Mouse (Mus musculus) neural tube, embryonic 15.5 days (tissue): ENCODE data around the gene Cmtr1. TPM values are rescaled to one million over a fixed set of nuclear protein-coding genes. Genes with fewer than 3 reads are reported as not detected.
"Not testable (repeated sequence)": the region's sequence is repeated elsewhere in the genome, so short reads cannot be mapped to it uniquely, and the experiment has no call there.

Experiments
- ATAC-seq: fragments of 200-750 bp; cut with Nextera tagmentation; 2 replicates; pipeline ENCODE4 v1.8.0; 2017; ENCODE audit warnings: mild to moderate bottlenecking, moderate TSS enrichment, moderate library complexity; ENCODE audit not compliant: low FRiP score
- H3K27ac ChIP-seq: fragments of 300-500 bp; sonication (generic); replicated peaks from 2 replicates; pipeline ENCODE4 v1.5.1; 2015; ENCODE audit warnings: mild to moderate bottlenecking, inconsistent platforms
- H3K27me3 ChIP-seq: fragments of 300-500 bp; sonication (generic); replicated peaks from 2 replicates; pipeline ENCODE4 v1.6.1; 2015; ENCODE audit warnings: inconsistent platforms
- H3K36me3 ChIP-seq: fragments of 300-500 bp; sonication (generic); 2 replicates; pipeline ENCODE4 v1.6.1; 2015; ENCODE audit warnings: inconsistent platforms
- H3K4me1 ChIP-seq: fragments of 300-500 bp; sonication (generic); 2 replicates; pipeline ENCODE4 v1.6.1; 2015; ENCODE audit warnings: inconsistent platforms
- H3K4me2 ChIP-seq: fragments of 300-500 bp; sonication (generic); 2 replicates; pipeline ENCODE4 v1.6.1; 2015; ENCODE audit warnings: inconsistent platforms, mild to moderate bottlenecking, moderate library complexity
- H3K4me3 ChIP-seq: fragments of 300-500 bp; sonication (generic); replicated peaks from 2 replicates; pipeline ENCODE4 v1.5.1; 2015; ENCODE audit warnings: mild to moderate bottlenecking, inconsistent platforms
- H3K9ac ChIP-seq: fragments of 300-500 bp; sonication (generic); replicated peaks from 2 replicates; pipeline ENCODE4 v1.6.1; 2015; ENCODE audit warnings: mild to moderate bottlenecking, inconsistent platforms
- H3K9me3 ChIP-seq: fragments of 300-500 bp; sonication (generic); replicated peaks from 2 replicates; pipeline ENCODE4 v1.6.1; 2016; ENCODE audit warnings: inconsistent platforms
- WGBS: fragments of 180-500 bp; shearing (Covaris S2); methylation state at CpG from one replicate; pipeline ENCODE4 v1.1.7; 2015; ENCODE audit warnings: mixed read lengths; 5-methylcytosine and 5-hydroxymethylcytosine counted together
- polyA plus RNA-seq: library from polyadenylated mRNA; unstranded; fragments of >200 nt; fragmentation: Nextera tagmentation; extraction: Ambion mirVana; gene quantifications from 2 replicates; pipeline ENCODE4 v1.2.1, GENCODE M21; 2015

The Cmtr1 gene
- 106 and 119 TPM in 2 replicates for polyA plus RNA-seq

- ATAC-seq, result peak; percentile 95
- Histone ChIP-seq H3K36me3 (peaks cover 12% of the 10 kb centered on the region), H3K27me3 (no peaks in the 10 kb centered on the region), H3K4me2 (peak within 1 kb of the TSS; percentile 83), H3K9ac (peak within 1 kb of the TSS; percentile 95), H3K27ac (peak within 1 kb of the TSS; percentile 95), H3K9me3 (no peaks in the 10 kb centered on the region), H3K4me1 (peaks cover 14% of the 10 kb centered on the region), H3K4me3 (peak within 1 kb of the TSS; percentile 92)
- under 1% methylated on average over 41 of the region's 41 CpGs for WGBS
These were observed at the start of gene Cmtr1 for GRCm38 (mm10) chr17:29660076-29660761. TSS of gene Cmtr1 (plus strand) at chr17:29660595.

GRCm38 (mm10) chr17:29613453-29613852 is 46.9 kb upstream of the Cmtr1 start:
- H3K27me3 ChIP-seq, H3K9me3 ChIP-seq, H3K4me2 ChIP-seq, H3K9ac ChIP-seq, H3K27ac ChIP-seq, ATAC-seq, H3K4me3 ChIP-seq, H3K36me3 ChIP-seq: not testable (repeated sequence)
- peaks cover 34% of the 10 kb centered on the region for H3K4me1 ChIP-seq
- 89% methylated on average over 5 of the region's 5 CpGs for WGBS

DNA sequence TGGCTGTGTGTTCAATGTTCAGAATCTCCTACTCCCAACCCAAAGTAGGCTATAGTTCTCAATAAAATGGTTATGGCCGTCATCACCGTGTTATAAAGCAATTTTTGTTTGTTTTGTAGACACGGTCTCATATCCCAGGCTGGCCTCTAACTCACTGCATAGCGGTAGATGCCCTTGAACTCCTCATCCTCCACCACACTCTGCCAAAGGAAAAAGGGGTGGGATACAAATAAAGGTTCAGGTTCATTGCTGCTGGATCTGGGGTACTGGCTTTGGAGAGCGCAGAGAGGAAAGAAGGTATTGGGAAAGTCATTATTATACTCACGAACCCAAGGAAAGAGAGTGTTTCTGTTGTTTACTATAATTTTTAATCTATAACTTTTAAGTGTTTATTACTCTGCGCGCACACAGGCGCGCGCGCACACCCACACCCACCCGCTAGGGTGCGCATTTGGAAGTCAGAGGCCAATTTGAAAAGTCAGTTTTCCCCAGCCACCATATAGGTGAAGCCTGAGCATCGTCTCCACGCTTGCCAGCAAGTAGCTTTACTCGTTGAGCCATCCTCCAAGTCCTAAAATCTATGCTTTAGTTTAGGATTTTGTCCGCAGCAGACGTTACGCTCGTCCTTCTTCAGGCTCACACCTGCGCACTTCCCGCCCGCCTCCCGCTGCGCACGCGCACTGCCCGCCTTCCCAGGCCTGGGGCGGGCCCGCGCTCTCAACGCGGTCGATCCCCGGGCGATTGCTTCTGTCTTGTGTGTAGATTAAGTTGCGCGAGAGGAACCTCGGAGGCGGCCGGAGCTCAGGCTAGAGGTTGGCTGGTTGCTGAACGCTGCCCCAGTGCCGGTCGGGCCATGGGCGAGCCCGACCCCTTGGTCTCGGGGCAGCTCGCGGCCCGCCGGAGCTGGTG is 46.0 kb upstream of the Cmtr1 start, which contains the start of the genes Rnf8 and Gm28043:
TSS of gene Rnf8 (plus strand) at position 676 of the 909 bp plus-strand sequence.
TSS of gene Gm28043 (plus strand) at position 762 of the 909 bp plus-strand sequence.
- ATAC-seq, result peak; percentile 90
- Histone ChIP-seq H3K4me2 (peak within 1 kb of the TSS; percentile 84), H3K27me3 (no peaks in the 10 kb centered on the region), H3K9ac (peak within 1 kb of the TSS; percentile 79), H3K36me3 (peaks cover 12% of the 10 kb centered on the region; the same call in 1 of the 2 replicates), H3K27ac (peak within 1 kb of the TSS; percentile 87), H3K4me3 (peak within 1 kb of the TSS; percentile 67), H3K9me3 (no peaks in the 10 kb centered on the region), H3K4me1 (peaks cover 34% of the 10 kb centered on the region)
- WGBS, result 2% methylated on average over 52 of the region's 52 CpGs

DNA sequence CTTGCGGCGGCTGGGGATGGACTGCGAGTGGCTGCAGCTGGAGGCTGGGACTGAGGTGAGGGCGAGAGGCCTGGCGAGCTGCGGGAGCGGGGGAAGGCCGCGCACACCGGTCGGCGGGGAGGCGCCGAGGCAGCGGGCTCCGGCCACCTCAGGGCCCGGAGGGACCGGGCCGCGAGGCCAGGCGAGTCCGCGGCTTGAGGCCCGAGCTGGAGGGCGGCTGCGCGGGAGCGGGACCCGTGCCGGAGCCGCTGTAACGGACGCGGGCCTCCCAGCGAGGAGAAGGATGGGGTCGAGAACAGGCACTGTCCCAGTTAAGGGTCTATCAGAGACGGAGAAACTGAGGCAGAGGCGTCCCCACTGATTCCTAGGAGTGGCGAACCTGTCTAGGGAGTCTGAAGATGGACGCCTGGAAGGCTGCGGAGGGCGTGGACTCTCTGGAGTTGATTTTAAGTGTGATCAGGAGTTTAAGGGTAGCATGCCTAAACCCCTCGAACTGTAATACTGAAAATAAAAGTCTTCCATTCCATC is 45.3 kb upstream of the Cmtr1 start:
- H3K9me3 ChIP-seq, result no peaks in the 10 kb centered on the region
- peak overlapping the region; percentile 84 for H3K4me2 ChIP-seq
- H3K4me1 ChIP-seq, result peaks cover 34% of the 10 kb centered on the region
- H3K27me3 ChIP-seq, result no peaks in the 10 kb centered on the region
- peaks cover 18% of the 10 kb centered on the region for H3K36me3 ChIP-seq
- H3K4me3 ChIP-seq, result peak overlapping the region; percentile 67
- WGBS, result 0% methylated on average over 40 of the region's 43 CpGs
- peak overlapping the region; percentile 79 for H3K9ac ChIP-seq
- peak overlapping the region; percentile 87 for H3K27ac ChIP-seq
- ATAC-seq, result peak; percentile 61

DNA sequence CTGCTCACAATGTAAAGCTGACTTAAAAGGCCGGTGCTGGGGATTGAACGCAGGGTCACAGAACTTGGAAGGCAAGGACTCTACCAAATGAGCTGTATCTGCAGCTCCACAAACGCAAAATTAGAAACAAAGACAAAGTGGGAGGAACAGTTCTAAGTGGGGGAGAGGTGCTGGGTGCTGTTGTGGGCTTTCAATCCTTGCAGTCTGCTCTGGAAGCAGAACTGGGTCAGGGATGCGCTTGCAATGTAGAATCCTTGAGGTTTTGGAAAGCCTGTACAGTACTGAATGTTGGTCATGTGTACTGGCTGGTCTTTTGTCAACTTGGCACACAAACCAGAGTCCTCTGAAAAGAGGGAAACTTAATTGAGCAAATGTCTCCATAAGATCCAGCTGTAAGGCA is 44.8 kb upstream of the Cmtr1 start:
- no peak for ATAC-seq
- H3K4me2 ChIP-seq, result peak overlapping the region; percentile 84
- 10% methylated on average over 4 of the region's 4 CpGs for WGBS

DNA sequence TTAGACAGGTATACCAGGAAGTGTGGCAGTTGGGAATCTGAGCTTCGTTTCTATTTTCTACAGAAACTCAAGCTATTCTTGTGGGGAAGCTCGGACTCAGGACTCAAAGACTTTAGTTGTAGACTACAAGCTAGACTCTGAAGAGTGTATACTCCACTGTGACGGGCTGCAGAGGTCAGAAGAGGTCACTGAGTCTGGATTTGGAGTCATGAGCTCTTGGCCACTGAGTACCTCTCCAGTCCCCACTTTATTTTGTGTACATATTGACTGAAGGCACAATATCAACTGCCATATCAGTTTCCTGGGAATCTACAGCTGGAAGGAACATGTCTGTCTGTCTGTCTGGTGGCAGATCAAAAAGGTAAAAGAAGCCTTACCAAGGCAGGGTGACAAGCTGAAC is 41.2 kb upstream of the Cmtr1 start:
- H3K4me3 ChIP-seq, result no peak overlapping the region
- no peaks in the 10 kb centered on the region for H3K9me3 ChIP-seq
- H3K4me1 ChIP-seq, result peaks cover 30% of the 10 kb centered on the region
- H3K4me2 ChIP-seq, result no peak overlapping the region
- no peak overlapping the region for H3K27ac ChIP-seq
- H3K27me3 ChIP-seq, result no peaks in the 10 kb centered on the region
- no peak for ATAC-seq
- 96% methylated on average over 3 of the region's 3 CpGs for WGBS
- peaks cover 44% of the 10 kb centered on the region for H3K36me3 ChIP-seq
- H3K9ac ChIP-seq, result no peak overlapping the region

More for the DNA sequence above, 44.8 kb upstream of the Cmtr1 start:
- Histone ChIP-seq H3K36me3 (peaks cover 19% of the 10 kb centered on the region), H3K9ac (peak overlapping the region; percentile 79), H3K4me3 (peak overlapping the region; percentile 67), H3K9me3 (no peaks in the 10 kb centered on the region), H3K27ac (peak overlapping the region; percentile 87; the same call in 1 of the 2 replicates), H3K27me3 (no peaks in the 10 kb centered on the region), H3K4me1 (peaks cover 34% of the 10 kb centered on the region)

DNA sequence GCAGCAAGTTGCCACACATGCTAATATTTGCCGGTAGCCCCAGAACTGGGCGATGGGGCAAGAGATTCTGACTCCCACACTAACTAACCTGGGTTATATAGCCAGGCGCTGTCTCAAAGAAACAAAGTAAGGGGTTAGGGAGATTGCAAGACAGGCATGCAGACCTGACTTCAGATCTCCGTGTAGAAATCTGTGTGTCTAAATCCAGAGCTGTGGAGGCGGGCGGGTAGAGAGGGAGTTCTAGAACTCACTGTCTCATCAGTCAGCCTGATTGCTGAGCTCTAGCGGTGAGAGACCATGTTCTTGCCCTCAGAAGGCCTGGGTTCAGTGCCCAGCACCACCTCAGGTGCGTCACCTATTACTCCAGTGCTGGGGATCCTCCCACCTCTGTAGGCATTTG is 36.9 kb upstream of the Cmtr1 start:
- H3K4me2 ChIP-seq, result no peak overlapping the region
- no peaks in the 10 kb centered on the region for H3K9me3 ChIP-seq
- peaks cover 74% of the 10 kb centered on the region for H3K36me3 ChIP-seq
- no peak overlapping the region for H3K9ac ChIP-seq
- no peak overlapping the region for H3K27ac ChIP-seq
- H3K4me3 ChIP-seq, result no peak overlapping the region
- no peak for ATAC-seq
- WGBS, result 97% methylated on average over 8 of the region's 8 CpGs
- no peaks in the 10 kb centered on the region for H3K4me1 ChIP-seq
- H3K27me3 ChIP-seq, result no peaks in the 10 kb centered on the region

DNA sequence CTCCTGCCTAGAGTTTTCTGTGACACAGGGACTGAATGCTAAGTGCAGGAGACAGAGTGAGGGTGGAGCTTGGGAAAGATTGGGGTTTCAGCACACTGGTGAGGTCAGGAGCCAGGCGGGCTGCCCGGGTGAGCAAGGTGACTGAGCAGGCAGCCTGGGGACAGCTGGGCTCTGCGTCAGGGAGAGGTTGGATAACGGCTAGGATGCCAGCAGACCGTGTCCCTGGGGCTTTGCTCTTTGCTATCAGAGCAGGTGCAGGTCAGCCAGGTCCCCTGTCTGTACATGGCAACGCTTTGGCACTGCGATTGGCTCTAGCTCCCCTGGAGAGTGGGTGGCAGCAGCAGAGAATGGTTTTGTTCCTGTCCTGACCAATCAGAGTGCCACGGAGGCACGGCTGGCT is 33.1 kb upstream of the Cmtr1 start:
- Histone ChIP-seq H3K4me3 (no peak overlapping the region), H3K27me3 (no peaks in the 10 kb centered on the region), H3K9me3 (no peaks in the 10 kb centered on the region), H3K27ac (no peak overlapping the region), H3K4me1 (no peaks in the 10 kb centered on the region), H3K36me3 (peaks cover 84% of the 10 kb centered on the region), H3K9ac (no peak overlapping the region), H3K4me2 (no peak overlapping the region)
- ATAC-seq, result no peak
- WGBS, result 91% methylated on average over 9 of the region's 9 CpGs

DNA sequence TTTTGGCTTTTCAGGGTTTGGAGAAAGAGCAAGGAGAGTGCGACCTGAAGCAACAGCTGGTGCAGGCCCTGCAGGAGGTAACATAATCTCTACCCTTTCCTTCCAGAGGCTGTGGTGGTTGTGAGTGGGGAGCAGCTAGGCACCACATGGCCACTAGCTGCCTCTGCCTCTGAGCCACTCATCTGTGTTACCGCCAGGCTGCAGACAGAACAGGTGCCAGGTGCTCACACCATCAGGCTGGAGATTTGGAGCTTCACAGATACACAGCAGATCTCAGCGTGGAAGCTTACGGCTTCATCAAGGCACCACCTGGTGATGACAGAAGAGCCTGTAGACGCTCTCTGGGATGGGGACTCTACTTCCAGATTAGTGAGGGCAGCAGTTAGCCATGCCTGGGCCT is 31.4 kb upstream of the Cmtr1 start:
- peaks cover 82% of the 10 kb centered on the region for H3K36me3 ChIP-seq
- H3K27ac ChIP-seq, result no peak overlapping the region
- no peak for ATAC-seq
- no peak overlapping the region for H3K4me3 ChIP-seq
- H3K4me1 ChIP-seq, result no peaks in the 10 kb centered on the region
- H3K4me2 ChIP-seq, result no peak overlapping the region
- 91% methylated on average over 5 of the region's 5 CpGs for WGBS
- no peak overlapping the region for H3K9ac ChIP-seq
- no peaks in the 10 kb centered on the region for H3K27me3 ChIP-seq
- no peaks in the 10 kb centered on the region for H3K9me3 ChIP-seq

DNA sequence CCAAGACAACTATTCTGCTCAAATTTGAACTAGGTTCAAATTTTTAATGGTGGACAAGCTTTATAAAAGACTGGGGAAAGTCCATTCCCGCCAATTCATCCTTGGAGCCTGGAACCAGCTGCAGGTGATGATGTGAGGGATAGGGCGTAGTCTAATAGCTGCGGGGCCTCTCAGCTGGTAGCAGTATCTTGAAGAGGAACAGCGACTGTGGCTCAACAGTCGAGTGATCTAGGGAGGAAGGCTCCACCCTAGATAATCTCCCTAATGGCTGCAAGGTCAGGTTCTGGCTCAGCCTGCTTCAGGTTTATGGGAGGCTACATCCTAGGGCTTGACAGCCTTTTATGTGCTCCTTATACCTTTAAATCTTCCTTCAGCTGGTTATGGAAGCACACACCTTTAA is 30.8 kb upstream of the Cmtr1 start:
- no peak overlapping the region for H3K4me2 ChIP-seq
- H3K4me3 ChIP-seq, result no peak overlapping the region
- H3K9me3 ChIP-seq, result no peaks in the 10 kb centered on the region
- H3K36me3 ChIP-seq, result peaks cover 84% of the 10 kb centered on the region
- no peak for ATAC-seq
- H3K27ac ChIP-seq, result no peak overlapping the region
- H3K9ac ChIP-seq, result no peak overlapping the region
- H3K27me3 ChIP-seq, result no peaks in the 10 kb centered on the region
- 89% methylated on average over 5 of the region's 5 CpGs for WGBS
- H3K4me1 ChIP-seq, result no peaks in the 10 kb centered on the region

DNA sequence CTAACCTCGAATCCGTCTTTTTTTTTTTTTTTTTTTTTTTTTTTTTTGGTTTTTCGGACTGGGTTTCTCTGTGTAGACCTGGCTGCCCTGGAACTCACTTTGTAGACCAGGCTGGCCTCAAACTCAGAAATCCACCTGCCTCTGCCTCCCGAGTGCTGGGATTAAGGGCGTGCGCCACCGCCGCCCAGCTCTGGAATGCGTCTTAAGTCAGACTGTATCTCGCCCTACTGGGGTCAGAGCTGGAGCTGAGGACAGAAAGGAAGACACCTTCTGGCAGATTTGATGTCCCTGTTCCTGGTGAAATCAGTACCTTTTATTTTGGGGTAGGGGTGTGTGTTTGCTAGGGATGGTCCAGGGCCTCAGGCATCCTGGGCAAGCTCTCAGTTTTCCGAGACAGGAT is 28.1 kb upstream of the Cmtr1 start:
- H3K4me3 ChIP-seq, result no peak overlapping the region
- WGBS, result 97% methylated on average over 11 of the region's 11 CpGs
- ATAC-seq, result no peak

More for the DNA sequence above, 28.1 kb upstream of the Cmtr1 start:
- Histone ChIP-seq H3K27me3 (no peaks in the 10 kb centered on the region), H3K9me3 (no peaks in the 10 kb centered on the region), H3K27ac (no peak overlapping the region), H3K36me3 (peaks cover 91% of the 10 kb centered on the region), H3K4me2 (no peak overlapping the region), H3K9ac (no peak overlapping the region), H3K4me1 (no peaks in the 10 kb centered on the region)
